Mouse (Mus musculus): ENCODE results near the gene Tfdp2.

The Tfdp2 gene

DNA sequence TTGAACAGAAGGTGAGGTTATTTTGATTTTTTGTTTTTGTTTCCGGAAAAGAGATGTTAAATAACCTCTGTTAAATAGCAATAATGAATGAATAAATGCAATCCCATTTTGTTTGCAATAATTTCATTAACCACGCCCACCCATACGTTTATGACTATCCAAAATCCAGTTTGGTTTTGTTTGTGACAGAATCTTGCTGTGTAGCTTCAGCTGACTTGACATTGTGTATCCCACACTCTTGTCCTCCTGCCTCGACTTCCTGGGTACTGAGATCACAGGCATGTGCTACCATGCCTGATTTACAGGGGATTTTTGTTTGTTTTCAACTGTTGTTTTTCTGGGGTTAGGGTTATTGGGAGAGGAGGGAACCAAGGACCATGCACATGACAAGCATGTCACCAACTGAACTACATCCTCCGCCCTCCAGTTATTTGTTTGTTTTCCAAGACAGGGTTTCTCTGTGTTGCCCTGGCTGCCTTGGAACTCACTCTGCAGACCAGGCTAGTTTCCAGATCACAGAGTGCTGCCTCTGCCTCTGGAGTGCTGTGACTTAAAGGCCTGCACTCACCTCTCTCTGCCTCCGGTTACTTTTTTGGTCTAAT is 169.3 kb downstream of the Tfdp2 start:
- in situ Hi-C loops (cut with MboI; ENCODE audit: low sequenced_read_pairs) = no loop called here

DNA sequence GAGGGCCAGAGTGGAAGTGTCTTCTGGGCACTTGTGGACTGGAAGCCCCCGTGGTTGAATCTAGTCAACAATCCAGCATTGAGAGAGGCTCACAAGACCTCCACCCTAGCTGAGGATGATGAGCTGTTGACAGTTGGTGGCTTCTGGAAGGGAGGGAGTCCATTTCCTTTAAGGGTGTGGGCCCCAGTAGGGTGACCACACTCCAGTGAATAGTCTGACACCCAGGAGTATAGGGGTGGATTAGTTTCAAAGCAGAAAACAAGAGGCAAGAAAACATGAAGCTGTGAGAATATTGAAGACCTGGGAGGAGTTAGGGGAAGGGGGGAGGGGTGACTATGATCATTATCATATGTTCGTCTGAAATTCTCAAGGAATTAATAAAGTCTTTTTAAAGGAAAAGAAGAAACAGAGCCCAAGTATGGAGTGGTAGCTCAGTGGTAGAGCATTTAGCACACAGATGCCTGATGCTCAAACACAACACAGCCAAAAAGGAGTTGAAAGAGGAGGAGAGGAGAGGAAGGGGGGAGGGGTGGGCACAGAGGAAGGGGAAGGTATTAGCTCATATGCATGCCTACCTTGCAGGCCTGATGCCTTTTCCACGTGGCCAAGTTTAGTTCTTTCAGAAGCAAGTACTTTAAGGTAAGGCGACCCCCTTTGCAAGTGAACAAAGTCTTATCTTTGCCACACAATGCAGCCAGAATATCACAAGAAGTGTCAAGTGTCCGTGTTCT is 173.7 kb downstream of the Tfdp2 start:
- in situ Hi-C loops (cut with MboI; ENCODE audit: low sequenced_read_pairs) = no loop called here

DNA sequence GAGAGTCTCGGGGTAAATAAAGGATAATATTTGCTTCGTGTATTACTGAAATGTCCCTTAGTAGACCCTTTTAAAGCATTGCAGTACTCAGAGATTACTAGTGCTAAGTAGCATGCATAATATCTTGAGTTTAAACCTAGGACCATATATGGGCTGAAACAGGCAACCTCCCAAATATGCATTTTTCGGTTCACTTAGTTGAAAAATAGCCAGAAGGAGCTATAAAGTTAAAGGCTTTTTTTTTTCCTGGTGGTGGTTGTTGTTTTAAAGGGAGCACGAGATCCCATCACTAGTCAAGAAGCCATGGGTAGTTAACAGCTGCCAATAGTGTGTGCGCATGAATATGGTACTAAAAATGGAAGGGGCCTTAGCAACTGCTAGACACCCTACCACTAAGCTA is 175.0 kb downstream of the Tfdp2 start:
- in situ Hi-C loops (cut with MboI; ENCODE audit: low sequenced_read_pairs) = no loop called here

All from CH12F3 (cell line).